Mouse (Mus musculus) small intestine, adult 2 months (tissue): Measurements from ENCODE around the gene Fnip2. TPM values are rescaled to one million over a fixed set of nuclear protein-coding genes. Genes with fewer than 3 reads are reported as not detected.

ENCODE experiments used
- H3K27ac ChIP-seq: fragments of 200-500 bp; 2 replicates; pipeline ENCODE4 v1.5.1; 2012; ENCODE audit warnings: low read depth, low read length, control low read depth, inconsistent platforms; ENCODE audit not compliant: insufficient read depth
- H3K27me3 ChIP-seq: fragments of 200-500 bp; 2 replicates; pipeline ENCODE4 v1.6.1; 2012; ENCODE audit warnings: mild to moderate bottlenecking, moderate library complexity, low read length, inconsistent platforms; ENCODE audit not compliant: control insufficient read depth, insufficient read depth
- H3K36me3 ChIP-seq: fragments of 200-500 bp; 2 replicates; pipeline ENCODE4 v1.6.1; 2012; ENCODE audit warnings: mild to moderate bottlenecking, low read length, control low read depth, inconsistent platforms; ENCODE audit not compliant: control insufficient read depth, insufficient read depth
- H3K4me1 ChIP-seq: fragments of 200-500 bp; 2 replicates; pipeline ENCODE4 v1.6.1; 2012; ENCODE audit warnings: low read length, inconsistent platforms, mixed read lengths; ENCODE audit not compliant: control insufficient read depth, insufficient read depth, insufficient read length
- H3K4me3 ChIP-seq: fragments of 200-500 bp; 2 replicates; pipeline ENCODE4 v1.5.1; 2012; ENCODE audit warnings: low read depth, mild to moderate bottlenecking, control low read depth, inconsistent platforms, low read length, moderate library complexity
- CTCF ChIP-seq: fragments of 200-500 bp; IDR thresholded peaks from 2 replicates; pipeline ENCODE4 v1.5.1; 2012; ENCODE audit warnings: low read depth, mild to moderate bottlenecking, control low read depth, inconsistent platforms, low read length, moderate library complexity, mixed read lengths; ENCODE audit not compliant: insufficient replicate concordance, insufficient read length; ENCODE audit errors: extremely low read depth
- POLR2A ChIP-seq: fragments of 200-500 bp; IDR thresholded peaks from 2 replicates; pipeline ENCODE4 v1.6.1; 2012; ENCODE audit warnings: low read depth, mild to moderate bottlenecking, control low read depth, inconsistent platforms, low read length, moderate library complexity
- WGBS: fragments of 180-500 bp; shearing (Covaris S2); methylation state at CpG from one replicate; pipeline ENCODE4 v1.1.7; 2018; 5-methylcytosine and 5-hydroxymethylcytosine counted together
- polyA plus RNA-seq: library from polyadenylated mRNA; depleted of rRNA; stranded (reverse); fragments of >200 nt; gene quantifications from 2 replicates; pipeline ENCODE4 v1.2.3, GENCODE M21; 2012

Fnip2 gene
- polyA plus RNA-seq, 1 experiment: 1.6 TPM

DNA sequence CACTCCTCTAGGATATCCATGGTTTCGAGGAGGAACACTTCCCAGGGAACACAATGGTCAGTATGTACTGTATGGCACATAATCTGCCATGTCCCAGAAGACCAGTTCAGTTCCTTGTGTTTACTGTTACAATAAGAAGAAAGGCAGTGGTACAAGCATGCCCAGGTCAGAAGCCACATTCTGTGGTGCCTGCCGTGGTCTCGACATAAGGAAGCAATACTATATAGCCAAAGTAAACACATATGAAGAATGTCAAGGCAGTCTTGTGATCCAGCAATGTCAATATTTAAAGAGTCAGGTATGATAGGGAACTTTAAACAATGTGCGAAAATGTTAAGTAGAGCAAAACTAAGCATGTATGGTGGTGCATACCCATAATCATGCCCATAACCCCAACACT is 44.2 kb downstream of the Fnip2 start:
- TF ChIP-seq CTCF: no peak
- no peak for TF ChIP-seq POLR2A
- WGBS: 32% methylated on average over 4 of the region's 4 CpGs

DNA sequence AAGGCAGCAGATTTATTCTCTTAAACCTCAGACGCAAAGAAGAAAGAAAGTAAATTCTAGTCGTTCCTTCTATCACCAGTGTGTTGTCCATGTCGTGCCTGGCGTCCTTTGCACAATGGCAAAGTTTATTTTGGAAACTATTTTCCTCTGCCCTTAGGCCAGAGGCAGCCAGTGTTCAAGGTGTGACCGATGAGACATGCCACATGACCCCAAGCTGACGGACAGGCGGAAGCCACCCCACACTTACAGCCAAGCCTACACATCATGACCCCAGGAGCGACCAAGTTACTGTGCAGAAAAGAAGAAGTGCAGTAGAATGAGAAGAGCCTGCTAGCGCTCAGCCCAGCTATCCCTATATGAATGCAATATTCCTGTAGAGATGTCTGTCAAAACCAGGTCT is 47.7 kb downstream of the Fnip2 start:
- Histone ChIP-seq H3K4me1 (peaks cover 12% of the 10 kb centered on the region; the same call in 1 of the 2 replicates), H3K27me3 (no peaks in the 10 kb centered on the region; the same call in 1 of the 2 replicates), H3K36me3 (no peaks in the 10 kb centered on the region), H3K4me3 (no peak overlapping the region), H3K27ac (no peak overlapping the region)
- TF ChIP-seq CTCF (no peak), POLR2A (no peak)
- 75% methylated on average over 9 of the region's 9 CpGs for WGBS

More for the DNA sequence above, 44.2 kb downstream of the Fnip2 start:
- peak overlapping the region; percentile 16; the same call in 1 of the 2 replicates for H3K4me3 ChIP-seq
- no peak overlapping the region; the same call in 1 of the 2 replicates for H3K27ac ChIP-seq
- H3K27me3 ChIP-seq: no peaks in the 10 kb centered on the region; the same call in 1 of the 2 replicates
- H3K36me3 ChIP-seq: no peaks in the 10 kb centered on the region
- H3K4me1 ChIP-seq: peaks cover 16% of the 10 kb centered on the region; the same call in 1 of the 2 replicates

DNA sequence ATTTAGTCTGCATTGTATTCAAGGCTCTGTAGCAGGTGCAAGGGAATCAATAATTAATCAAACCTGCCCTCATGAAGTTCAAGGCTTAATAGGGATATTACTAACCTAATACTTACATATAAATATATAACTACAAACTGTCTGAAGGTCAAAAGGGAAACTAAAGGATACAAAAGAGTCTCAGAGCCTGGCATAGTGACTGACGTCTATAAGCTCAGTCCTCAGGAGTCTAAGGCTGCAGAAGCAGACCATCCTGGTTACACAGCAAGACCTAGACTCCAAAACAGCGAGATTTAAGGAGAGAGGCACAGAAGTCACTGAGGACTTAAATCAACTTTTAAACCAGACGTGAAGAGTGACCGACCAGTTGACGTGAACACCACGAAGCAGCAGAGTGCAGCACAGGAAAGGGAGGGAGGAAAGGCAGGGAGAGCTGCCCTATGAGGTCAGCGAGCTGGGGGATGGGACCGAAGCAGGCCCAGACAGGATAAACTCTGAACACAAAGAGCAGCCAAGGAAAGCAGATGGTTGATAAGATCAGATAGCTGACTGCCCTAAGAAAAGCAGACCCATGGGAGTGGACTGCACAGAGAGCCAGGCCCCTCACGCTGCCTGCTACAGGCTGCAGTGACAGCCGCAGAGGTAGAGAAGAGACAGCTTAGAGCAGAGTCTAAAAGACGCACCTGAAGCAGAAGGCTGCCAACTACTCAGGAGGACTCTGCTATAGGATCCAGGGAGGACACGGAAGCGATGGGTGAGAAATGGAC is 48.7 kb downstream of the Fnip2 start:
- Histone ChIP-seq H3K27me3 (no peaks in the 10 kb centered on the region; the same call in 1 of the 2 replicates), H3K4me3 (no peak overlapping the region), H3K36me3 (no peaks in the 10 kb centered on the region), H3K27ac (no peak overlapping the region), H3K4me1 (peaks cover 12% of the 10 kb centered on the region; the same call in 1 of the 2 replicates)
- 17% methylated on average over 13 of the region's 13 CpGs for WGBS
- TF ChIP-seq CTCF (no peak), POLR2A (no peak)

DNA sequence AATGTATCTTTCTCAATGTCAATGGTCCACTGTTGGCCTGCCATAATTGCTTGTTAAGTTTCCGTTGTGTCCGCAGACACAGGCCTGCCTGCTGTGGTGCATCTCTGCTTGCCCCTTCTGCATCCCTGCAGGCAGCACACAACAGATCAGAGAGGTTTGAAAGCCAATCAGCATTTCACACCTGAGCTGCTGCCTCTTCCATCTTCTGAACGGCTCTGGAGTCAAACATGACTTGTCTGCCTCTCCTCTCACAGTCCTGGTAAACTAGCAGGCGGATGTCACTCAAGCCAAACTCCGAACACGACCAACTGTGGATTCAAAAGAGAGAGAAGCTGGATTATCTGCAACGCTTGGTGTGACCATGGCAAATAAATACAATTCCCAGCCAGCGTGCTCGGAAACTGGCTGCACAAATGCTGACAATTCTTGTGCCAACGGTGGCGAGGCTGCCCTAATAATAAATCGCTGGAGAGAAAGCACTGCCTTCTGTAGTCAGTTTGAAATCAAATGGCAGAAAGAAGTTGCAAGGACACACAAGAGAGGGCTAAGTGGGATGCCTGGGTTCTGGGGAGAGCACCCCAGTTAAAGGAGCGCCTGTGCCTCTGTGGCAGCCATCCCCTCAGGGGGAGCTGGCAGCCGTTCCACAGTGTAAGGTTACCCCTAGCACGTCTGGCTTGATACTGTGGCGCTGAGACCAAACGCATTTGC is 49.6 kb downstream of the Fnip2 start:
- H3K36me3 ChIP-seq: no peaks in the 10 kb centered on the region
- no peaks in the 10 kb centered on the region; the same call in 1 of the 2 replicates for H3K27me3 ChIP-seq
- TF ChIP-seq CTCF: no peak
- no peak for TF ChIP-seq POLR2A
- peaks cover 8% of the 10 kb centered on the region; the same call in 1 of the 2 replicates for H3K4me1 ChIP-seq
- WGBS: 79% methylated on average over 17 of the region's 17 CpGs
- H3K27ac ChIP-seq: no peak overlapping the region
- no peak overlapping the region for H3K4me3 ChIP-seq

DNA sequence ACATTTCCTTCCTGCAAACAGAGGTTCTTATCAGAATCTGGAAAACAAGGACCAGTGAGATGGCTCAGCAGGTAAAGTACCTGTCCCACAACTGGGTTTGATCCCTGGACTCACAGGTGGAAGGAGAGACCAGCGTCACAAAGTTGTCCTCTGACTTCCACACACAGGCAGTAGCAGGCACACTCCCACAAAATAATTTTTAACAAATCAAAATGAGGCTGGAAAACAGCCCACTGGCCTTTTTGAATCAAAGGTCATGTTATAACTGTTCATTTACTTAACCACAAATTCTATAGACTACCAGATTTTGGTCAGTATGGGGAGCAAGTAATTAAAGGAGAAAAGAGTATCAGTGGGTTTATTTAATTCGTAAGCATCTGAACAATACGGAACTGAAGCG is 50.6 kb downstream of the Fnip2 start:
- Histone ChIP-seq H3K27ac (no peak overlapping the region), H3K4me3 (no peak overlapping the region), H3K36me3 (no peaks in the 10 kb centered on the region), H3K4me1 (peaks cover 8% of the 10 kb centered on the region; the same call in 1 of the 2 replicates), H3K27me3 (no peaks in the 10 kb centered on the region)
- 55% methylated on average over 4 of the region's 4 CpGs for WGBS
- no peak for TF ChIP-seq POLR2A
- no peak for TF ChIP-seq CTCF

DNA sequence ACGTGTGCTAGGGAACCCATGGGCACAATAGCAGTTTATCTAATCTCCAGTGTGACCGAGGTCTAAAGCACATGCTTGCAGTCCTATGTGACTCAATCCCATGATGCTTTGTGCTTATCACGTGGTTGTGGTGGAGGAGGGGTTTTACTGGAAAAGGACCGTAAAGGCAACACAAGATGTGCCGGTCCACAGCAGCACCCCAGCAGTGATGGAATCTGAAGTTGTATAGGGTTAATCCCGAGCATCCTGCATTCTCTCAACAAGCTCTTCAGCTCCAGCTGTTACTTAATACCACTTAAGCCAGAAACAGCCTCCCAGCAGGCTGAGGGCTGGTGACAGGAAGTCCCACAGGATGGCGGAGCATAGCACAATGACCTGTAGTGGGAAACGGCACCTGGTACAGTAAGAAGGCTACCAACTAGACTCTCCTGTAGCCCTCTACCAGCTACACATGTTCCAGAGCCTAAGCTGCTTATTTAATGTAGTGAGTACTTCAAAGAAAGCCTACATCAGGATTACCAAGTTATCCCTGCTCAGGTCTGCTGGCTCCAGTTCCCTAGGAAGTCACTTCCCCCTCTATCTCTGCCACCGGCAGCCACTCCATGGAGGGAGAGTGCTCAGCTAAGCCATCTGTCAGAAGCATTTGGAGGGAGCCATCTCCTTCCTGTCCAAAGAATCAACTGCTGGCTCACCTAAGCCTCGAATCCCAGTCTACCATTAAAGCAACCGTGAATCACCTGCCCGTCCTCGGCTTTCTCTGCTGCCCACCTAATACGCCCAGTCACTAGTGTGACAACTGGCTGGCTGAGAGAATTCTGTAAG is 51.3 kb downstream of the Fnip2 start:
- 69% methylated on average over 14 of the region's 14 CpGs for WGBS
- Histone ChIP-seq H3K27ac (no peak overlapping the region), H3K36me3 (no peaks in the 10 kb centered on the region), H3K27me3 (no peaks in the 10 kb centered on the region), H3K4me1 (peaks cover 8% of the 10 kb centered on the region; the same call in 1 of the 2 replicates), H3K4me3 (no peak overlapping the region)
- TF ChIP-seq POLR2A (no peak), CTCF (no peak)

DNA sequence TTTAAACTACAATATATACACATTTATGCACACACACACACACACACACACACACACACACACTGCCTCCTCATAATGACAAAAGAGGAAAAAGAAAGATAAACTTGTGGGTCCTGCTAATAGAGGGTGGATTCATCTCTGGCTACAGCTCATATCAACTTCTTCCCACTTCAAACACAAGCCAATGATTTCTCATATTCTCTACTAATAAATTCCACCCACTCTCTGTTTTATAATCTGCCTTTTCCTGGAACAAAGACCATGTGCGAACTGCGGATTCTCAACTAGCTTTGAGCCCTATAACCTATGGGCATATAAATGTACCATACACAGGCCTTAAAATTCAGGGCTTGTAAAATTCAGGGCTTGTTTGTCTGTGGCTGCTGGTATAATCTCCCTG is 53.3 kb downstream of the Fnip2 start:
- WGBS: 70% methylated on average over 2 of the region's 2 CpGs
- Histone ChIP-seq H3K36me3 (no peaks in the 10 kb centered on the region), H3K27ac (no peak overlapping the region), H3K4me3 (no peak overlapping the region), H3K27me3 (no peaks in the 10 kb centered on the region), H3K4me1 (peaks cover 5% of the 10 kb centered on the region; the same call in 1 of the 2 replicates)
- TF ChIP-seq CTCF (no peak), POLR2A (no peak)
